Mouse (Mus musculus): ENCODE results near the gene Fam126b.

DNA sequence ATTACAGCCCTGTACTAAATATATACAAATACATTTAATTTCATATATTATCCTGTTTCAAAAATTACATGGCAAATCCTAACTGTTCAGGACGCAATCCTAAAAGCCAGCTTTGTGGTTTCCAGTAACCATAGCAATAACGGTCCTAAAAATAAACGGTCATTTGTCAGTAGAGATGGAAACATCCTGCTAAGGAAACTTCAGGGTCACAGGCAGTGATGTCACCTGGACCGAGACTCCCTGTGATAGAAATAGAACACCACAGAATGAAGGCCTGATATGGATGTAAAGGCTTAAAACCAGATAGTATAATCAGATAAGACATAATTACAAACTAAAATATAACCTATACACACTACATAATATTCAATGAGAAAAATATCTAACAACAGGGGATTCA, 17.6 kb upstream of the Fam126b start:
- TF ChIP-seq CTCF (IDR thresholded peaks at IDR 0.05; ENCODE audit: low read depth) (no peak), EP300 (IDR thresholded peaks at IDR 0.05; ENCODE audit: low read depth) (no peak)
